Mouse (Mus musculus): ENCODE measurements at regions not wholly inside any gene's neighbourhood (a gene's known extent, or its start where the extent isn't known, plus 50 kb on each side); places are given as distances from the start of the nearest gene placed in this dataset.
A peak's percentile ranks its signal among the peaks of the same experiment; 100 is the strongest.
"Not testable (repeated sequence)": the region's sequence is repeated elsewhere in the genome, so short reads cannot be mapped to it uniquely, and the experiment has no call there.

DNA sequence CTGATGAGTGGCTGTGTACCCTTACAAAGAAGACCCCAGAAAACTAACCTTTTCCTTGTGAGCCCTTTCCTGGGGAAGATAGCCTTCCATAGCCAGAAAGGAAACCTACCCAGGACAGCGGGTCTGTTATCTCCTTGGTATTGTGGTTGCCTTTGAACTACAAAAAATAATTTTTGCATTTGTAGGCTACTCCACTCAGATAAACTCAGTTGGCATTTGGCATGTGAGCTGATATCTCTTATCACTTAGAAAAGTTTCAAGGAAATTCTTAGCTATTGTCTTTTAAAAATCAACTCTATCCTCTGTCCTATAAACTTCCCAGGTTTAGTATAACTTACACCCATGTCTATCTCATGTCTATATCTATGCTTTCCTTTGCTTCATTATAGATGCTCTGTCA is 154.0 kb downstream of the Wdr20rt start:
- Histone ChIP-seq H3K4me3 (replicated peaks; ENCODE audit: low read length) (no peak overlapping the region), H3K9me3 (ENCODE audit: control insufficient read depth, low read length) (no peaks in the 10 kb centered on the region), H3K4me1 (replicated peaks; ENCODE audit: control insufficient read depth, insufficient read depth, low read length) (0 out of 2 replicates have a peak, but pooled peaks cover 2% of the 10 kb centered on the region), H3K27ac (ENCODE audit: low read length) (no peak overlapping the region), H3K9ac (replicated peaks; ENCODE audit: low read depth, low read length) (no peak overlapping the region), H3K36me3 (ENCODE audit: control insufficient read depth, insufficient read depth) (no peaks in the 10 kb centered on the region), H3K27me3 (replicated peaks; ENCODE audit: control insufficient read depth, insufficient read depth, low read length) (no peaks in the 10 kb centered on the region), H3K4me2 (ENCODE audit: low read length) (no peak overlapping the region)
- WGBS, result 100% methylated on average over 1 of the region's 1 CpGs
- ATAC-seq, result no peak

DNA sequence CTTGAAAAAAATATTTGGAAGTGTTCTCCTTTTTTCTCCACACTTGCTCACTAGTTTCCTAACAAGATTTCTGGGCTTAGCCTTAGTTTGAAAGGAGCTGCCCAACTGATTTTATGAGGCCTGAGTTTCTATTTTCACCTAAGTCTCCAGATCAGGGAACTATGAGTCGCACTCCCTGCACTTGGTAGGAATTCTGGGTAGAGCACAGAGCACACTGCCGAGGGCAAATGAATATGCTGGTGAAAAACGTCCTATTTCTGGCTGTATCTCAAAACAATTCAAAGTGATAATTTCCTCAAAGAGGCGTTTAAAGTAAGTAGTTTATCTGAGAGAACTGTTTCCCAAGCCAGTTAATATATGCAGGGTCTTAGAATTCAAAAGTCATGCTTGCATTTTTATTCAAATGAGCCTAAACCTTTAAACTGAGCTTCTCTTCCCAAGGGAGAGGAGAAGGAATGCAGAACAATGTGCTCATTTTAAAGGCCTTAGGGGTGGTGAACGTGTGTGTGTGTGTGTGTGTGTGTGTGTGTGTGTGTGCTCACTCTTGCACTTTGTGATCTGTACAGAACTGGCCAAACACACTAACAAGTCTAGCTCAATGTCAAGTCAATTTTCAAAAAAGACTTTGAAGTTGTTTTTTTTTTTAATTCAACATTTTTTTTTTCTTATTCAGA is 156.9 kb downstream of the Wdr20rt start:
- no peak overlapping the region for H3K27ac ChIP-seq (ENCODE audit: low read length)
- H3K4me3 ChIP-seq (replicated peaks; ENCODE audit: low read length), result no peak overlapping the region
- H3K9ac ChIP-seq (replicated peaks; ENCODE audit: low read depth, low read length), result no peak overlapping the region
- H3K9me3 ChIP-seq (ENCODE audit: control insufficient read depth, low read length), result no peaks in the 10 kb centered on the region
- 0 out of 2 replicates have a peak, but pooled peaks cover 2% of the 10 kb centered on the region for H3K4me1 ChIP-seq (replicated peaks; ENCODE audit: control insufficient read depth, insufficient read depth, low read length)
- H3K36me3 ChIP-seq (ENCODE audit: control insufficient read depth, insufficient read depth), result no peaks in the 10 kb centered on the region
- 11% methylated on average over 5 of the region's 5 CpGs for WGBS
- no peak overlapping the region for H3K4me2 ChIP-seq (ENCODE audit: low read length)
- no peaks in the 10 kb centered on the region for H3K27me3 ChIP-seq (replicated peaks; ENCODE audit: control insufficient read depth, insufficient read depth, low read length)
- peak; percentile 82 for ATAC-seq

DNA sequence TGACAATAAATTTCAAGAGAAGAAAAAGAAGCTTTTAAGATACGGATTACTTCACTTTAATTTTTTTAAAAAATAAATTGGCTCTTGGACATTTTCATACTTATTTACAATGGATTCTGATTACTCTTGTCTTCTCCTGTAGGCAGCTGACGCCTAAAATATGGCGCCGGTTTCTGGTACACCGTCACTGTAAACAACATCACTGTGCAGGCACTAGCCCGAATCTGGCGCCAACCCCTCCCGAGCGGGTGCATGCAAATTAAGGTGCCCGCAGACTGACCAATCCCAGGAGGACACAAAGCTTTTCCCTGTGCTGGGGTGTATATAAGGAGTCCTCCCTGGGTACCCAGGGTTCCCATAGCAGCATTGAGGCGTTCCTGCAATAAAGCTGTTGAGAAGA is 157.5 kb downstream of the Wdr20rt start:
- H3K4me1 ChIP-seq (replicated peaks; ENCODE audit: control insufficient read depth, insufficient read depth, low read length); H3K9ac ChIP-seq (replicated peaks; ENCODE audit: low read depth, low read length); H3K4me3 ChIP-seq (replicated peaks; ENCODE audit: low read length); ATAC-seq; H3K27ac ChIP-seq (ENCODE audit: low read length); H3K9me3 ChIP-seq (ENCODE audit: control insufficient read depth, low read length); H3K27me3 ChIP-seq (replicated peaks; ENCODE audit: control insufficient read depth, insufficient read depth, low read length); H3K4me2 ChIP-seq (ENCODE audit: low read length); H3K36me3 ChIP-seq (ENCODE audit: control insufficient read depth, insufficient read depth): not testable (repeated sequence)
- 81% methylated on average over 11 of the region's 11 CpGs for WGBS

DNA sequence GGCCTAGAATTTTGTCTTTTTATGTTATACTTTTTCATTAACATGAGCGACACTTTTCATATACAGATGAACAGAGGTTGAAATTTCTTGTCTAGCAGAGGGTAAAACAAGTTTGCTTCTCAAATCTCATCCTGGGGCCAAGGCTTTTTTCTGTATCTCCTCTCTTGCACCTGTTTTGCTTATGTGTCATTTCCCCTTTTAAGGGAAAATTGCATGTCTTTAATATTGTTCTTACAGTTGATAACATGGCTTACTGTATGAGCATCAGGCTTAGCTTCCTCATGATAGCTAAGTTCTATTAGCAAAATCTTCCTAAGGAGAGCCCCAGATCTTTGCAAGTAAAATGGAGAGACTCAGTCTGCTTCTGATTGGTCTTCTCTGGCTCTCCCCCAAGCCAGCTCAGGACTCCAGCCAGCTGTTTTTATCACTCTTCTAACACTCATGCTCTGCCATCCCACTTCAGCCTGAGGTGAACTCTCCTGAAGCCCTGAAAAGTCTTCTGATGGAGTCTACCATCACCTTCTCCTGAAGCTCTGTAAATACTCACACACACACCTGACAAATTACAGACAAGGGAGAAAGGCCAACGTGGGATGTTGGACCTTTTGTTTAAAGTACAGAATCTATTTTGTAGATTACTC is 160.8 kb downstream of the Wdr20rt start:
- no peak overlapping the region for H3K27ac ChIP-seq (ENCODE audit: low read length)
- H3K9me3 ChIP-seq (ENCODE audit: control insufficient read depth, low read length), result no peaks in the 10 kb centered on the region
- H3K27me3 ChIP-seq (replicated peaks; ENCODE audit: control insufficient read depth, insufficient read depth, low read length), result no peaks in the 10 kb centered on the region
- H3K4me1 ChIP-seq (replicated peaks; ENCODE audit: control insufficient read depth, insufficient read depth, low read length), result 0 out of 2 replicates have a peak, but pooled peaks cover 2% of the 10 kb centered on the region
- no peak overlapping the region for H3K4me3 ChIP-seq (replicated peaks; ENCODE audit: low read length)
- ATAC-seq, result no peak
- no peak overlapping the region for H3K9ac ChIP-seq (replicated peaks; ENCODE audit: low read depth, low read length)
- WGBS, result 87% methylated on average over 2 of the region's 2 CpGs
- no peak overlapping the region for H3K4me2 ChIP-seq (ENCODE audit: low read length)
- no peaks in the 10 kb centered on the region for H3K36me3 ChIP-seq (ENCODE audit: control insufficient read depth, insufficient read depth)

DNA sequence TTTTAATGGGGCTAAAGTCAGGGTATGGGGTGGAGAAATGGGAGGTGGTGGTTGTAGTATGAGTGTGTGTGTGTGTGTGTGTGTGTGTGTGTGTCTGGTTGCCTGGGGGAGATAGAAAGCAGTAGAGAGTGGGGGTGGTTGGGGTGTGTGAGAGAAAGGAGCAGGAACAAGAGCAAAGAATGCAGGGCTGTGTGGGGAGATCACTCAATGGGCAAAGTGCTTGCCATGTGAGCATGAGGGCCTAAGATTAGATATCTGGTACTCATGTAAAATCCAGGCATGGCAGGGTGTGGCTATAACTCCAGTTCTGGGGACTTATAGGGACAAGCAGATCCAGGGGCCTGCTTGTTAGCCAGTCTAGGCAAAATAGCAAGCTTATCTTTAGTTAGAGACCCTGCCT is 161.7 kb downstream of the Wdr20rt start:
- Histone ChIP-seq H3K27ac (ENCODE audit: low read length) (no peak overlapping the region), H3K9ac (replicated peaks; ENCODE audit: low read depth, low read length) (no peak overlapping the region), H3K36me3 (ENCODE audit: control insufficient read depth, insufficient read depth) (no peaks in the 10 kb centered on the region), H3K4me3 (replicated peaks; ENCODE audit: low read length) (no peak overlapping the region), H3K27me3 (replicated peaks; ENCODE audit: control insufficient read depth, insufficient read depth, low read length) (no peaks in the 10 kb centered on the region), H3K9me3 (ENCODE audit: control insufficient read depth, low read length) (no peaks in the 10 kb centered on the region), H3K4me1 (replicated peaks; ENCODE audit: control insufficient read depth, insufficient read depth, low read length) (0 out of 2 replicates have a peak, but pooled peaks cover 2% of the 10 kb centered on the region), H3K4me2 (ENCODE audit: low read length) (no peak overlapping the region)
- no peak for ATAC-seq

DNA sequence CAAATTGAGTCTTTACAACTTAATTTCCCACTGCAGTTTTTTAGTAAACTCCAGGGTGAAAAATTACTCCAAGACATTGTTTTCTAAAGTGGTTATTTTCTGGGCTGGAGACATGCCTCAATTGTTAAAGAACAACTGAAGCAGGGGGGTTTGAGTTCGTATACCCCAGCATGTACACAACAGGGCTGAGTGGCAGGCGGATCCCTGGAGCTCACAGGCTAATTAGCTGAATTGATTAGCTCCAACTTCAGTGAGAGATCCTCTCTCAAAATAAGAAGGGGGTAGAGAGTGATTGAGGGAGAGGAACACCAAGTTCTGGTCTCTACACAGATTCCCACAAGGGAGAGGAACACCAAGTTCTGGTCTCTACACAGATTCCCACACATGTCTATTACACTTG is 164.2 kb downstream of the Wdr20rt start:
- Histone ChIP-seq H3K4me1 (replicated peaks; ENCODE audit: control insufficient read depth, insufficient read depth, low read length) (no peaks in the 10 kb centered on the region), H3K36me3 (ENCODE audit: control insufficient read depth, insufficient read depth) (no peaks in the 10 kb centered on the region), H3K4me2 (ENCODE audit: low read length) (no peak overlapping the region), H3K27me3 (replicated peaks; ENCODE audit: control insufficient read depth, insufficient read depth, low read length) (no peaks in the 10 kb centered on the region), H3K9me3 (ENCODE audit: control insufficient read depth, low read length) (no peaks in the 10 kb centered on the region), H3K27ac (ENCODE audit: low read length) (no peak overlapping the region), H3K9ac (replicated peaks; ENCODE audit: low read depth, low read length) (no peak overlapping the region), H3K4me3 (replicated peaks; ENCODE audit: low read length) (no peak overlapping the region)
- no peak for ATAC-seq
- 11% methylated on average over 2 of the region's 2 CpGs for WGBS

DNA sequence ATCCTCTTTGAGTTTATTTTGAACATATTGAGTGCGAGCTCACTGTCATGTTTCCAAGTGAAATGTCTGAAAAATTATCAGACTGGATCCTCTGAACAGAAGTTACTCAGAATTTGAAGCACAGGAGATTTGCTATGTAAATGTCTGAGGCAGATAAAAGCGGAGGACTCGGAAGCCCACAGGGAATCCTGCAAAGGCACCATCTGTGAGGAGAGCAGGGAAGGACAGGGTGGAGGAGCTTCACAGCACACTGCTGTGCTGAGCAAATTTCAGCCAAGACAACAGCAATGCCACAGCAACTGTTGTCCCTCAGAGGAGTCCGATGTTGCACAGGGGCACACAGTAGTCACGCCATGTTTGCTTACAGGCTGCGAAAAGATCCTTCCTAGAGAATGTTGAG is 165.0 kb downstream of the Wdr20rt start:
- H3K36me3 ChIP-seq (ENCODE audit: control insufficient read depth, insufficient read depth), result no peaks in the 10 kb centered on the region
- no peaks in the 10 kb centered on the region for H3K9me3 ChIP-seq (ENCODE audit: control insufficient read depth, low read length)
- no peak overlapping the region for H3K9ac ChIP-seq (replicated peaks; ENCODE audit: low read depth, low read length)
- H3K4me1 ChIP-seq (replicated peaks; ENCODE audit: control insufficient read depth, insufficient read depth, low read length), result no peaks in the 10 kb centered on the region
- no peak overlapping the region for H3K27ac ChIP-seq (ENCODE audit: low read length)
- no peak for ATAC-seq
- H3K27me3 ChIP-seq (replicated peaks; ENCODE audit: control insufficient read depth, insufficient read depth, low read length), result no peaks in the 10 kb centered on the region
- H3K4me3 ChIP-seq (replicated peaks; ENCODE audit: low read length), result no peak overlapping the region
- WGBS, result 73% methylated on average over 6 of the region's 6 CpGs
- H3K4me2 ChIP-seq (ENCODE audit: low read length), result no peak overlapping the region

DNA sequence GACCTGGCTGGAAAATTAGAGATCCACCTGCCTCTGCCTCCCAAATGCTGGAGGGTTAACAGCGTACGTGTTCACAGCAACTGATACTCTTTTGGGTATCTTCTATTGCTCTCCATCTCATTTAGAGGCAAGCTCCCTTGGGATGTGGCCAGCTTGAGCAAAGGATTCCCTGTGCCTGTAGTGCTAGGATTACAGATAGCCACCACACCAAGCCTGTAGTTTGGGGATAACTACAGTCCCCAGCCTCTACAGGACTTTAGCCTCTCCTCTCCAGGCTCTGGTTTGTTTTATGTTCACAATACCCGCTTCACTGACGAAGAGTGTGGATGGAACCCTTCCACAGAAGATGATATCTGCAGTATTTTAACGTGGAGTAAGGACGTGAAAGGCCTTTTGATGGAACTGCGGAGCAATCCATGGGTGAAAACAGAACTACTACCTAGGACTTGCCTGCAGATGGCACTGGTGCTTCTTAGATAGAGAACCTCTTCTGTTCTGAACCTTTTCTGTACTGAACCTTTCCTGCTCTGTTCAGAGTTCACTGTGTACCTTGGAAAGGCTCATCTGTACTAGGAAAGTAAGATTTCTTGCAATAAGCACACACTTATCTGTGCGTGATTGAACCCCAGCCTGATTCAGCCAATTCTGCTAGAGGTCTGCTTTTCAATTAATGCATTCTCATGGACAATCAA is 176.6 kb downstream of the Wdr20rt start:
- H3K4me2 ChIP-seq (ENCODE audit: low read length), result no peak overlapping the region
- no peaks in the 10 kb centered on the region for H3K9me3 ChIP-seq (ENCODE audit: control insufficient read depth, low read length)
- H3K27me3 ChIP-seq (replicated peaks; ENCODE audit: control insufficient read depth, insufficient read depth, low read length), result no peaks in the 10 kb centered on the region
- 46% methylated on average over 8 of the region's 8 CpGs for WGBS
- no peak overlapping the region for H3K4me3 ChIP-seq (replicated peaks; ENCODE audit: low read length)
- H3K36me3 ChIP-seq (ENCODE audit: control insufficient read depth, insufficient read depth), result no peaks in the 10 kb centered on the region
- no peak overlapping the region for H3K27ac ChIP-seq (ENCODE audit: low read length)
- no peaks in the 10 kb centered on the region for H3K4me1 ChIP-seq (replicated peaks; ENCODE audit: control insufficient read depth, insufficient read depth, low read length)
- no peak overlapping the region for H3K9ac ChIP-seq (replicated peaks; ENCODE audit: low read depth, low read length)
- ATAC-seq, result peak; percentile 96

DNA sequence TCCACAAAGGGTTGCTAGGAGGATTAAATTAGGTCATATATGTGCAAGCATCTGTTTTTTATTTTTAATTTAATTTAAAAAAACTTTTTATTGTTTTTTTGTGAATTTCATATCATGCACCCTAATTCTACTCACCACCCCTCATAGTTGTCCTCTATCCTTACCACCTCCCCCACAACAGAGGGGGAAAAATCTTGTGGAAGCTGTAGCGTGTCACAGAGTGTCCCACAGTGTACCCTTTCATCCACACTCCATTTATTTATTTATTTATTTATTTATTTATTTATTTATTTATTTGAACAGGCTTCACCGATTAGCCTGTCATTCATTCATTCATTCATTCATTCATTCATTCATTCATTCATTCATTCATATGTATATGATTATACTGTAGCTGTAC is 177.8 kb downstream of the Wdr20rt start:
- WGBS, result 90% methylated on average over 2 of the region's 2 CpGs

More for the DNA sequence above, 177.8 kb downstream of the Wdr20rt start:
- Histone ChIP-seq H3K9ac (replicated peaks; ENCODE audit: low read depth, low read length) (no peak overlapping the region), H3K4me1 (replicated peaks; ENCODE audit: control insufficient read depth, insufficient read depth, low read length) (no peaks in the 10 kb centered on the region), H3K4me2 (ENCODE audit: low read length) (no peak overlapping the region), H3K27ac (ENCODE audit: low read length) (no peak overlapping the region), H3K36me3 (ENCODE audit: control insufficient read depth, insufficient read depth) (no peaks in the 10 kb centered on the region), H3K27me3 (replicated peaks; ENCODE audit: control insufficient read depth, insufficient read depth, low read length) (no peaks in the 10 kb centered on the region), H3K9me3 (ENCODE audit: control insufficient read depth, low read length) (no peaks in the 10 kb centered on the region), H3K4me3 (replicated peaks; ENCODE audit: low read length) (no peak overlapping the region)
- no peak for ATAC-seq
